In the genomic region with DNA sequence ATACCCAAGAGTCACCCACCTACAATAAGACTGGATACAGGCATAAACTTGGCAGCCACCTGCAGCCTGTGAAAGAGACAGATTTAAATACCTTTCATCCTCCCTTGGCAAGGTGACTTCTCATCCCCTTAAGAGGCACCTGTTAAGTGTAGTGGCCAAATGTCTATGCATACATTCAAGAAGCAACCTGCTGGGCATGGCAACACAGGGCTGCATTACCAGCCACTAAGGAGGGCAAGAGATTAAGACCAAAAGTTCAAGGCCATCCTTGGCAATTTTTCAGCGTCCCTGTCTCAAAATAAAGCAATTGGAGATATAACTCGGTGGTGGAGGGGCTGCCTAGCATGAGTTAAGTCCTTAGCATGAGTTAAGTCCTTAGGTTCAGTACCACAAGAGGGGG, we compare ENCODE assay signal across 8 mouse cellular contexts. TPM values are rescaled to one million over a fixed set of nuclear protein-coding genes. Genes with fewer than 3 reads are reported as not detected.
DNase-seq lines count a peak whose midpoint lies in the region; ATAC-seq and TF ChIP-seq lines count a peak whose summit lies in the region.

No protein-coding gene starts in this region.

- 9% methylated on average over 2 of the region's 2 CpGs for WGBS in heart, adult 2 months
- 27% methylated on average over 2 of the region's 2 CpGs for WGBS in forebrain, embryonic 15.5 days
- 14% methylated on average over 2 of the region's 2 CpGs for WGBS in liver, embryonic 16.5 days (ENCODE audit: insufficient replicate concordance)

- in situ Hi-C loops in CH12.LX (cut with MboI; ENCODE audit: low pct_ligation_motif_present, low pct_unique_long_range_greater_than_20kb, low sequenced_read_pairs) = loop anchor here (5.0 kb wide), 1 partner anchor 32 kb away; no protein-coding TSS in a partner anchor

- intact Hi-C loops in heart, adult 2 months (cut with DNase I) = no loop called here
- intact Hi-C loops in heart, postnatal 36 days (cut with DNase I) = no loop called here
- intact Hi-C loops in gastrocnemius, postnatal 14 days (cut with DNase I; ENCODE audit: low total_unique reads) = loop anchor here (5.0 kb wide), 1 partner anchor 37 kb away; the partner anchor contains the start of genes Ccdc47 and Ddx42

- H3K36me3 ChIP-seq in heart, adult 2 months (ENCODE audit: control insufficient read depth, insufficient read depth, low read length) = peaks cover 2% of the 10 kb centered on the region
- H3K36me3 ChIP-seq in CH12.LX (replicated peaks in 1 of 2; ENCODE audit: control insufficient read depth in 1 of 2, insufficient read depth in 1 of 2, low read length in 1 of 2) = peaks cover 63 to 76% of the 10 kb centered on the region in 2 experiments
- peaks cover 55% of the 10 kb centered on the region for H3K36me3 ChIP-seq in forebrain, embryonic 15.5 days
- peaks cover 33% of the 10 kb centered on the region for H3K36me3 ChIP-seq in liver, embryonic 16.5 days (ENCODE audit: control insufficient read depth, insufficient read depth)

- H3K27ac ChIP-seq in heart, adult 2 months = no peak overlapping the region
- H3K27ac ChIP-seq in CH12.LX (ENCODE audit: insufficient read depth, low read depth) = no peak overlapping the region
- H3K27ac ChIP-seq in forebrain, embryonic 15.5 days (replicated peaks) = no peak overlapping the region
- H3K27ac ChIP-seq in liver, embryonic 16.5 days (ENCODE audit: low read length) = no peak overlapping the region

- H3K9me3 ChIP-seq in CH12.LX (replicated peaks; ENCODE audit: low read length) = no peaks in the 10 kb centered on the region
- no peaks in the 10 kb centered on the region for H3K9me3 ChIP-seq in forebrain, embryonic 15.5 days
- no peaks in the 10 kb centered on the region for H3K9me3 ChIP-seq in liver, embryonic 16.5 days (replicated peaks; ENCODE audit: control insufficient read depth, low read length)

- peak overlapping the region; percentile 81 for H3K4me2 ChIP-seq in CH12.LX (ENCODE audit: insufficient read depth, low read depth, poor library complexity, severe bottlenecking)
- peak overlapping the region; percentile 96 for H3K4me2 ChIP-seq in forebrain, embryonic 15.5 days (replicated peaks)
- peak overlapping the region; percentile 90 for H3K4me2 ChIP-seq in liver, embryonic 16.5 days (ENCODE audit: low read depth, low read length)

- H3K27me3 ChIP-seq in heart, adult 2 months (ENCODE audit: control insufficient read depth, insufficient read depth, low read length) = no peaks in the 10 kb centered on the region
- no peaks in the 10 kb centered on the region for H3K27me3 ChIP-seq in CH12.LX (replicated peaks)
- H3K27me3 ChIP-seq in forebrain, embryonic 15.5 days = no peaks in the 10 kb centered on the region
- no peaks in the 10 kb centered on the region for H3K27me3 ChIP-seq in liver, embryonic 16.5 days (ENCODE audit: control insufficient read depth, insufficient read depth, low read depth, low read length)

- no peak for TF ChIP-seq EP300 in heart, adult 2 months (IDR thresholded peaks at IDR 0.05; ENCODE audit: insufficient read depth, low read depth, low read length)
- TF ChIP-seq EP300 in CH12.LX (IDR thresholded peaks at IDR 0.05; ENCODE audit: low read length) = no peak

- DNase-seq in heart, adult 2 months = no peak
- DNase-seq in heart, postnatal 36 days = no peak
- DNase-seq in CH12.LX (ENCODE audit: extremely low read depth) = no peak
- no peak for DNase-seq in layer of hippocampus, postnatal 36 days
- no peak for DNase-seq in right cerebral cortex, postnatal 10 days (ENCODE audit: low spot score in 2 of 2)
- DNase-seq in gastrocnemius, postnatal 14 days = no peak

- H3K9ac ChIP-seq in heart, adult 2 months (ENCODE audit: low read depth, low read length) = no peak overlapping the region
- H3K9ac ChIP-seq in CH12.LX (ENCODE audit: insufficient read depth, low read depth) = peak overlapping the region; percentile 94
- H3K9ac ChIP-seq in forebrain, embryonic 15.5 days (replicated peaks) = peak overlapping the region; percentile 95
- peak overlapping the region; percentile 75 for H3K9ac ChIP-seq in liver, embryonic 16.5 days (ENCODE audit: low read depth, low read length)

- peaks cover 5% of the 10 kb centered on the region for H3K4me1 ChIP-seq in heart, adult 2 months (ENCODE audit: control insufficient read depth, insufficient read depth, low read length)
- peaks cover 3 to 54% of the 10 kb centered on the region in 2 experiments; a peak in 3 of 4 replicates for H3K4me1 ChIP-seq in CH12.LX (ENCODE audit: control insufficient read depth in 1 of 2, insufficient read depth in 2 of 2)
- H3K4me1 ChIP-seq in forebrain, embryonic 15.5 days = peaks cover 25% of the 10 kb centered on the region
- peaks cover 20% of the 10 kb centered on the region for H3K4me1 ChIP-seq in liver, embryonic 16.5 days (ENCODE audit: control insufficient read depth, low read depth, low read length)

- H3K4me3 ChIP-seq in heart, adult 2 months = peak overlapping the region; percentile 71
- peak overlapping the region; percentile 73 to 92 (median 78) for H3K4me3 ChIP-seq in CH12.LX (replicated peaks in 1 of 3; ENCODE audit: low read depth in 2 of 3, low read length in 2 of 3, poor library complexity in 1 of 3)
- peak overlapping the region; percentile 92 for H3K4me3 ChIP-seq in forebrain, embryonic 15.5 days
- peak overlapping the region; percentile 92 for H3K4me3 ChIP-seq in liver, embryonic 16.5 days (ENCODE audit: low read depth, low read length)

- dilution Hi-C loops in CH12.LX (cut with MboI; ENCODE audit: extremely low pct_ligation_motif_present, extremely low pct_unique_long_range_greater_than_20kb, low sequenced_read_pairs) = no loop called here

- TF ChIP-seq POLR2A in heart, adult 2 months (IDR thresholded peaks at IDR 0.05; ENCODE audit: insufficient read depth, low read depth, low read length) = no peak
- no peak for TF ChIP-seq POLR2A in CH12.LX (IDR thresholded peaks at IDR 0.05; ENCODE audit: low read depth, low read length)

- TF ChIP-seq RAD21 in CH12.LX (IDR thresholded peaks at IDR 0.05; ENCODE audit: low read depth, low read length) = no peak

- TF ChIP-seq CTCF in heart, adult 2 months (IDR thresholded peaks at IDR 0.05) = no peak
- TF ChIP-seq CTCF in CH12.LX (conservative IDR thresholded peaks at IDR 0.05 in 1 of 2, IDR thresholded peaks at IDR 0.05 in 1 of 2; ENCODE audit: low read depth in 2 of 2, low read length in 2 of 2) = no peak

- ATAC-seq in forebrain, embryonic 15.5 days (replicated peaks) = no peak; the same call in 1 of the 2 replicates
- ATAC-seq in liver, embryonic 16.5 days (ENCODE audit: low read depth) = no peak

- no peaks in the 10 kb centered on the region for H3K79me2 ChIP-seq in heart, adult 2 months (replicated peaks; ENCODE audit: control insufficient read depth, insufficient read depth, low read length)
- H3K79me2 ChIP-seq in CH12.LX (replicated peaks; ENCODE audit: control insufficient read depth, extremely low read depth, insufficient read depth, poor library complexity, severe bottlenecking) = peaks cover 53% of the 10 kb centered on the region

RNA-seq across cellular contexts. Expression of gene Ftsj3, which starts 1.1 kb away (rescaled TPM):
- total RNA-seq in heart, adult 2 months (2021) = 10 to 100 TPM; 20.2 to 21.6 TPM
- polyA plus RNA-seq in heart, adult 2 months (2012; rRNA removed) = 10.2 and 15.2 TPM in 2 replicates
- 10 to 100 TPM; 21.1 to 23.0 TPM for total RNA-seq in heart, postnatal 36 days (2021)
- total RNA-seq in CH12.LX (2012; rRNA removed) (178 and 269 TPM in 2 replicates), CH12.LX (2014; rRNA removed) (215 and 223 TPM in 2 replicates)
- 298 and 354 TPM in 2 replicates for polyA plus RNA-seq in CH12.LX (2012; ENCODE audit: insufficient read length, low read depth)
- 39.2 and 39.7 TPM in 2 replicates for polyA plus RNA-seq in forebrain, embryonic 15.5 days (2015; fragmentation: Nextera tagmentation; extraction: Ambion mirVana)
- polyA plus RNA-seq in liver, embryonic 16.5 days (2015; fragmentation: Nextera tagmentation; extraction: Ambion mirVana) = 25.2 and 27.0 TPM in 2 replicates
- 10 to 100 TPM; 30.6 to 31.4 TPM for total RNA-seq in layer of hippocampus, postnatal 36 days (2021)
- total RNA-seq in gastrocnemius, postnatal 14 days (2021) = 10 to 100 TPM; 22.0 to 25.0 TPM

RNA-seq across cellular contexts. Expression of gene Psmc5, which starts 1.2 kb away (rescaled TPM):
- 100 to 1,000 TPM in 1 of 2 experiments, 10 to 100 TPM in 1; 91.8 to 104 TPM for total RNA-seq in heart, adult 2 months (2021)
- 54.5 and 83.5 TPM in 2 replicates for polyA plus RNA-seq in heart, adult 2 months (2012; rRNA removed)
- total RNA-seq in heart, postnatal 36 days (2021) = 100 to 1,000 TPM; 102 to 105 TPM
- total RNA-seq in CH12.LX (2012; rRNA removed) (250 and 344 TPM in 2 replicates), CH12.LX (2014; rRNA removed) (139 and 151 TPM in 2 replicates)
- 344 and 352 TPM in 2 replicates for polyA plus RNA-seq in CH12.LX (2012; ENCODE audit: insufficient read length, low read depth)
- 274 and 283 TPM in 2 replicates for polyA plus RNA-seq in forebrain, embryonic 15.5 days (2015; fragmentation: Nextera tagmentation; extraction: Ambion mirVana)
- 113 and 118 TPM in 2 replicates for polyA plus RNA-seq in liver, embryonic 16.5 days (2015; fragmentation: Nextera tagmentation; extraction: Ambion mirVana)
- 100 to 1,000 TPM; 163 to 169 TPM for total RNA-seq in layer of hippocampus, postnatal 36 days (2021)
- 100 to 1,000 TPM; 133 to 137 TPM for total RNA-seq in gastrocnemius, postnatal 14 days (2021)

RNA-seq across cellular contexts. Expression of gene Smarcd2, which starts 18.0 kb away (rescaled TPM):
- 10 to 100 TPM; 16.6 to 17.2 TPM for total RNA-seq in heart, adult 2 months (2021)
- 39.2 and 49.2 TPM in 2 replicates for polyA plus RNA-seq in heart, adult 2 months (2012; rRNA removed)
- total RNA-seq in heart, postnatal 36 days (2021) = 10 to 100 TPM; 19.1 to 19.9 TPM
- total RNA-seq in CH12.LX (2012; rRNA removed) (89.4 and 94.3 TPM in 2 replicates), CH12.LX (2014; rRNA removed) (105 and 110 TPM in 2 replicates)
- 103 and 116 TPM in 2 replicates for polyA plus RNA-seq in CH12.LX (2012; ENCODE audit: insufficient read length, low read depth)
- polyA plus RNA-seq in forebrain, embryonic 15.5 days (2015; fragmentation: Nextera tagmentation; extraction: Ambion mirVana) = 12.7 and 13.2 TPM in 2 replicates
- polyA plus RNA-seq in liver, embryonic 16.5 days (2015; fragmentation: Nextera tagmentation; extraction: Ambion mirVana) = 19.4 and 19.5 TPM in 2 replicates
- total RNA-seq in layer of hippocampus, postnatal 36 days (2021) = 10 to 100 TPM; 28.5 to 38.9 TPM
- 10 to 100 TPM; 20.3 to 22.6 TPM for total RNA-seq in gastrocnemius, postnatal 14 days (2021)

RNA-seq across cellular contexts. Expression of gene Tcam1, which starts 21.7 kb away (rescaled TPM):
- total RNA-seq in heart, adult 2 months (2021) = not detected
- polyA plus RNA-seq in heart, adult 2 months (2012; rRNA removed) = 0.10 TPM in 1 of 2 replicates, not detected in the other
- not detected for total RNA-seq in heart, postnatal 36 days (2021)
- total RNA-seq in CH12.LX (2012; rRNA removed) (4.2 and 5.9 TPM in 2 replicates), CH12.LX (2014; rRNA removed) (0.68 and 0.82 TPM in 2 replicates)
- polyA plus RNA-seq in CH12.LX (2012; ENCODE audit: insufficient read length, low read depth) = 0.64 and 0.99 TPM in 2 replicates
- 0.08 and 0.10 TPM in 2 replicates for polyA plus RNA-seq in forebrain, embryonic 15.5 days (2015; fragmentation: Nextera tagmentation; extraction: Ambion mirVana)
- polyA plus RNA-seq in liver, embryonic 16.5 days (2015; fragmentation: Nextera tagmentation; extraction: Ambion mirVana) = 0.13 and 0.16 TPM in 2 replicates
- under 1 TPM; 0.17 to 0.18 TPM for total RNA-seq in layer of hippocampus, postnatal 36 days (2021)
- total RNA-seq in gastrocnemius, postnatal 14 days (2021) = under 1 TPM; 0.07 to 0.12 TPM

RNA-seq across cellular contexts. Expression of gene Ddx42, which starts 38.0 kb away (rescaled TPM):
- total RNA-seq in heart, adult 2 months (2021) = 10 to 100 TPM; 23.5 to 27.5 TPM
- polyA plus RNA-seq in heart, adult 2 months (2012; rRNA removed) = 6.0 and 11.9 TPM in 2 replicates
- total RNA-seq in heart, postnatal 36 days (2021) = 10 to 100 TPM; 26.5 to 28.7 TPM
- 63.8 and 69.0 TPM in 2 replicates for total RNA-seq in CH12.LX (2012; rRNA removed)
- 65.3 and 65.5 TPM in 2 replicates for total RNA-seq in CH12.LX (2014; rRNA removed)
- 89.1 and 94.6 TPM in 2 replicates for polyA plus RNA-seq in CH12.LX (2012; ENCODE audit: insufficient read length, low read depth)
- 102 and 103 TPM in 2 replicates for polyA plus RNA-seq in forebrain, embryonic 15.5 days (2015; fragmentation: Nextera tagmentation; extraction: Ambion mirVana)
- polyA plus RNA-seq in liver, embryonic 16.5 days (2015; fragmentation: Nextera tagmentation; extraction: Ambion mirVana) = 22.7 and 24.7 TPM in 2 replicates
- total RNA-seq in layer of hippocampus, postnatal 36 days (2021) = 10 to 100 TPM; 69.9 to 70.9 TPM
- 10 to 100 TPM; 22.5 to 24.8 TPM for total RNA-seq in gastrocnemius, postnatal 14 days (2021)

Comparison
In these comparisons a context has a peak if more than half of its experiments do, and no peak if none do; other contexts are left out.
1. RNA of gene Ftsj3, which starts 1.1 kb away (total RNA-seq): 178 to 269 TPM in CH12.LX; 30.6 to 31.4 TPM in layer of hippocampus, postnatal 36 days, 22.0 to 25.0 TPM in gastrocnemius, postnatal 14 days, 21.1 to 23.0 TPM in heart, postnatal 36 days and 20.2 to 21.6 TPM in heart, adult 2 months; every median in the first group is over 4 times any median in the second.
2. Peak in every context shown above with its lines, with median percentiles within 50 percentile points of each other: H3K4me3 ChIP-seq and H3K4me2 ChIP-seq.